Comparison of ENCODE assay signal across 11 mouse cellular contexts in the genomic region with DNA sequence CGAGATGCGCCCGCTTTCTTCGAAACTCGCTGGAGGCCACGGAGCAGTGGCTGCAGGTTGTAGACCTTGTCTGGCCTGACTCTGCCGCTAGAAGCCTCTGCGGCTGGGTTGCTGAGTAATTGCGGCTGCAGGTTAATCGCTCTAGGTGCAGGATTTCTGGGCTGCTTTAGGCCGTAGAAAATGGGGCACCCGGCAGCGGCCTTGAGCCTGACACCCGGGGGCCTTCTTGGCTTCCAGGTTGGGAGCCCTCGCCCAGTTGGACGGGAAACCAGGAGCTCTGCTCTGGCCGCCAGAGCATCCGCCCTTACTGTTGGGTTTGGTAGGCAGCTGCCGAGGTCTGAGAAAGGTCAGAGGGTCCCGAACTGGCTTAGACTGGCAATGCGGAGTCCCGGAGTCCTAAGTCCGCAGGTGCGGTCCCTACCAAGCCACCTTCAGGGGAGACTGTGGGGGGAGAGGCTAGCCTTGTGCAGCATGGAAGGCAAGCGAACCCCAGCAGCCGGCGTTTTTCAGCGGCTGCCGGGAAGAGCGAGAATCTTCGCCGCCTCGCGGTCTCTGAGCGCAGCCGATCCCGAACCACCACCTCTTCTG. TPM values are rescaled to one million over a fixed set of nuclear protein-coding genes. Genes with fewer than 3 reads are reported as not detected.
A peak's percentile ranks its signal among the peaks of the same experiment; 100 is the strongest.
DNase-seq lines count a peak whose midpoint lies in the region; ATAC-seq lines count a peak whose summit lies in the region.
"Had no signal": no experiment of that assay in that cellular context is flagged by ENCODE, and none has a peak within 500 bp of the region (broad histone marks: within the 10 kb centered on the region; RNA-seq: fewer than 3 reads in every experiment).

No protein-coding gene starts in this region.

- H3K9me3 ChIP-seq in embryonic facial prominence, embryonic 10.5 days: no peaks in the 10 kb centered on the region
- no peaks in the 10 kb centered on the region for H3K9me3 ChIP-seq in hindbrain, embryonic 16.5 days (ENCODE audit: control insufficient read depth, low read length)
- H3K9me3 ChIP-seq in midbrain, embryonic 12.5 days: no peaks in the 10 kb centered on the region

- DNase-seq in cerebellum, postnatal 10 days: peak; percentile 36 to 53
- DNase-seq in cerebellum, adult 18-20 months: no peak
- peak; percentile 66 for DNase-seq in embryonic facial prominence, embryonic 10.5 days (ENCODE audit: low spot score)
- no peak for DNase-seq in urinary bladder, adult 2 months (ENCODE audit: low spot score)
- DNase-seq in layer of hippocampus, adult 8-10 months (ENCODE audit: low spot score in 2 of 2): no peak
- no peak for DNase-seq in layer of hippocampus, adult 11-12 months (ENCODE audit: low spot score)

- WGBS in embryonic facial prominence, embryonic 10.5 days: under 1% methylated on average over 37 of the region's 37 CpGs
- under 1% methylated on average over 37 of the region's 37 CpGs for WGBS in hindbrain, embryonic 16.5 days
- under 1% methylated on average over 37 of the region's 37 CpGs for WGBS in midbrain, embryonic 12.5 days

- H3K4me1 ChIP-seq in embryonic facial prominence, embryonic 10.5 days: peaks cover 42% of the 10 kb centered on the region
- peaks cover 16% of the 10 kb centered on the region; the same call in 1 of the 2 replicates for H3K4me1 ChIP-seq in hindbrain, embryonic 16.5 days (ENCODE audit: control insufficient read depth, insufficient read depth, low read depth, low read length)
- H3K4me1 ChIP-seq in midbrain, embryonic 12.5 days: peaks cover 40% of the 10 kb centered on the region

- ATAC-seq in hindbrain, embryonic 16.5 days: no peak
- no peak for ATAC-seq in midbrain, embryonic 12.5 days (ENCODE audit: low FRiP score, low read depth)

- peak overlapping the region; percentile 52 for H3K9ac ChIP-seq in hindbrain, embryonic 16.5 days (ENCODE audit: low read depth, low read length)
- no peak overlapping the region for H3K9ac ChIP-seq in midbrain, embryonic 12.5 days (replicated peaks)

- no peaks in the 10 kb centered on the region for H3K36me3 ChIP-seq in embryonic facial prominence, embryonic 10.5 days (replicated peaks)
- no peaks in the 10 kb centered on the region for H3K36me3 ChIP-seq in hindbrain, embryonic 16.5 days (ENCODE audit: control insufficient read depth, insufficient read depth, low read length)
- H3K36me3 ChIP-seq in midbrain, embryonic 12.5 days: no peaks in the 10 kb centered on the region

- H3K4me3 ChIP-seq in embryonic facial prominence, embryonic 10.5 days: peak overlapping the region; percentile 58
- peak overlapping the region; percentile 39 for H3K4me3 ChIP-seq in hindbrain, embryonic 16.5 days (ENCODE audit: low read length)
- H3K4me3 ChIP-seq in midbrain, embryonic 12.5 days: peak overlapping the region; percentile 2

- peak overlapping the region; percentile 47 for H3K4me2 ChIP-seq in hindbrain, embryonic 16.5 days (ENCODE audit: low read length)
- no peak overlapping the region for H3K4me2 ChIP-seq in midbrain, embryonic 12.5 days (replicated peaks)

- H3K27me3 ChIP-seq in embryonic facial prominence, embryonic 10.5 days (replicated peaks; ENCODE audit: low read depth, poor library complexity, severe bottlenecking): peaks cover 100% of the 10 kb centered on the region
- peaks cover 46% of the 10 kb centered on the region for H3K27me3 ChIP-seq in hindbrain, embryonic 16.5 days (replicated peaks; ENCODE audit: control insufficient read depth, insufficient read depth, low read length)
- H3K27me3 ChIP-seq in midbrain, embryonic 12.5 days: peaks cover 95% of the 10 kb centered on the region

- 0 out of 2 replicates have a peak overlapping the region, but pooled peaks have one; percentile 7 for H3K27ac ChIP-seq in embryonic facial prominence, embryonic 10.5 days (replicated peaks)
- H3K27ac ChIP-seq in hindbrain, embryonic 16.5 days (ENCODE audit: low read depth, low read length): peak overlapping the region; percentile 55
- H3K27ac ChIP-seq in midbrain, embryonic 12.5 days (replicated peaks): no peak overlapping the region

RNA-seq across cellular contexts. Expression of gene Pax2, which starts 3.8 kb away (rescaled TPM):
- 1.00 and 1.8 TPM in 2 replicates for polyA plus RNA-seq in embryonic facial prominence, embryonic 10.5 days (2016; fragmentation: Nextera tagmentation; extraction: Ambion mirVana)
- polyA plus RNA-seq in hindbrain, embryonic 16.5 days (2015; fragmentation: Nextera tagmentation; extraction: Ambion mirVana): 11.9 and 12.1 TPM in 2 replicates
- 0.32 and 0.33 TPM in 2 replicates for polyA plus RNA-seq in midbrain, embryonic 12.5 days (2016; fragmentation: Nextera tagmentation; extraction: Ambion mirVana)
- 0.03 TPM in 1 of 2 replicates, not detected in the other for polyA plus RNA-seq in urinary bladder, adult 2 months (2012; rRNA removed)
- under 1 TPM in 2 of 4 experiments, not detected in 2; 0.30 to 0.36 TPM for total RNA-seq in layer of hippocampus, adult 8-10 months (2022)
- total RNA-seq: heart, postnatal 10 days had no signal
- polyA plus RNA-seq: lung, embryonic 16.5 days; stomach, embryonic 14.5 days had no signal

Comparison
In these comparisons a context has a peak if more than half of its experiments do, and no peak if none do; other contexts are left out.
1. DNase-seq: peak in cerebellum, postnatal 10 days (2 of 2) and embryonic facial prominence, embryonic 10.5 days (single experiment); none in cerebellum, adult 18-20 months (0 of 2), urinary bladder, adult 2 months (single experiment), layer of hippocampus, adult 8-10 months (0 of 2) and layer of hippocampus, adult 11-12 months (single experiment).
2. H3K4me3 ChIP-seq: peak in every context shown above with its lines; median percentile 58 in embryonic facial prominence, embryonic 10.5 days; 39 in hindbrain, embryonic 16.5 days; 2 in midbrain, embryonic 12.5 days.